Mouse (Mus musculus) layer of hippocampus, postnatal 14 days (tissue): ENCODE data around the gene Fgf2. TPM values are rescaled to one million over a fixed set of nuclear protein-coding genes. Genes with fewer than 3 reads are reported as not detected.

ENCODE experiments used
- DNase-seq, 2 experiments: peaks; one replicate each; pipeline ENCODE4 v3.0.0; 2021 to 2022; ENCODE audit warnings: low spot score in 2 of 2, mixed read lengths in 1 of 2
- total RNA-seq, 2 experiments: library from RNA; stranded (reverse); gene quantifications; 2 replicates each; pipeline ENCODE4 v1.2.3; 2021

Fgf2 gene
- total RNA-seq, 2 experiments from 2014 or later: 5.3 to 6.0 TPM

DNA sequence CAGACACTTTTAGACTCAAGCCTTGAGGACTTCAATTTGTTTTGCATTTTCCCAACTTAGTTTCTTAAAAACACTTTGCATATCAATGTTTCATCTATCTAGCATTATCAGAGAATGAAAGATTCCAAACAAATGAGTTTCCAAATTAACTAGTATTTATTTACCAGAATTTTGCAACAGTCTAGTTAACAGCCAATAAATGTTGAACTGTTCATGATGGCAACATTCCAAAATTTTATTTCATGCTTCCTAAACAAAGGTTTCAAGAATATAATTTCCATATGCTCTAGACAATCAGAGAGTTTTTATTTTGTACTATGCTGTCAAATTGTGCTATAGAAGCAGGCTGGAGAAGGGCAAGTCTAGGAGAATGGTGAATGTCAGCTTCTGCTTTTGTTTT lies 59.5 kb downstream of the Fgf2 start:
- DNase-seq: no peak

DNA sequence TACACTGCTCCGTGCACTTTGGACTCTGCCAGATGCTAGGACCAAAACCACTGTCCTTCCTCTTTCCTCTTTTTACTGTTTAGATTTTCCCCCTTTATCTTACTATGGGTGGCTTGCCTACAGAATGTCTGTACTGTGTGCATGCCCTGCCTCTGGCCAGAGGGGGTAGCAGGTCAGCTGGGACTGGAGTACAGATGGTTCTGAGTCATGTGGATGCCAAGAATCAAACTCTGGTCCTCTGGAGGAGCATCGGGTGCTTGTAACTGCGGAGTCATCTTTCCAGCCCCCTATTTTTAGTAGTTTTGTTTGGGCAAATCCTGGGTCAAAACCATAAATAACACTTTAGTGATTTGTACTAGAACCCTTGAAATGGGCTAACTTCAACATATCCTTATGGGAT lies 65.3 kb downstream of the Fgf2 start:
- DNase-seq: no peak

DNA sequence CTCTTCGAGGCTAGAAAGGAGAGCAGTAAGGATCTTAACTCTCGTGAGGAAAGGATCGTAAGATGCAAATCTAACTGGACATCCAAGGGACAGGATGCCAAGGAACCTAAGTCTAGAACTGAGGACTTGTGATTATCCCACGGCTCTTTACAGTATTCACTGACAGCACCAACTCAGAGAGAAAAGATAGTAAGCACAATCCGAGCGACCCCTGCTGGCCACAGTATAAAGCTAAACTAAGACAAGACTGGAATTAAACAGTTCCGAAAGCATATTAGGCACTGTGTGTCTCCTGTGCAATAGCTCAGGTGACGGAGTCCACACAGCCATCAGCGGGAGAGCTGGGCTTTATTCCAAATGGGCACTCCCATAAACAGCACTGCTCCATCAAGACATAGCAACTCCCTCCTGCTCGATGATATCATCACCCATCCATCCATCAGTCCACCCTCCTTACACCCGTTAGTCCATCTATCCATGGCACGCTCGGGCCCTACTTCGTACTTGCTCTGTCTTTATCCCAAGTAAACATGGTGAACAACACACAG lies 66.3 kb downstream of the Fgf2 start:
- DNase-seq: peak; percentile 75 to 90

DNA sequence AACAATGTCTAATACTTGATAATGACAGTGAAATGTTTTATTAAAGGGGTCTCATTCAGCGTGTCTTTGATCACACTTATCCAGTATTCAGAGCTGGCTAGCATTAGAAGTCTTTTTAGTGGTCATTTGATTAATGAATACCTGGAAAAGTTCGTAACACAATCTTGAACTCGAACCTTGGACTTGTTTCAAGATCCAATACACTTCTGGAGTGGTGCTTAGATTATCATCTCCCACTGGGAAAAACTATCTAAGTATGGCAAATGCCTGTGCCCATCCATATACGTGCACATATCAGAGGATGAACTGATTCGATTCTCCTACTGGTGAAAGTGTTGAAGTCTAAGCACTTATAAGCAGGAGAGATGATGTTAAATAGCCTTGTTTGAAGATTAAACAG lies 70.2 kb downstream of the Fgf2 start:
- no peak for DNase-seq

DNA sequence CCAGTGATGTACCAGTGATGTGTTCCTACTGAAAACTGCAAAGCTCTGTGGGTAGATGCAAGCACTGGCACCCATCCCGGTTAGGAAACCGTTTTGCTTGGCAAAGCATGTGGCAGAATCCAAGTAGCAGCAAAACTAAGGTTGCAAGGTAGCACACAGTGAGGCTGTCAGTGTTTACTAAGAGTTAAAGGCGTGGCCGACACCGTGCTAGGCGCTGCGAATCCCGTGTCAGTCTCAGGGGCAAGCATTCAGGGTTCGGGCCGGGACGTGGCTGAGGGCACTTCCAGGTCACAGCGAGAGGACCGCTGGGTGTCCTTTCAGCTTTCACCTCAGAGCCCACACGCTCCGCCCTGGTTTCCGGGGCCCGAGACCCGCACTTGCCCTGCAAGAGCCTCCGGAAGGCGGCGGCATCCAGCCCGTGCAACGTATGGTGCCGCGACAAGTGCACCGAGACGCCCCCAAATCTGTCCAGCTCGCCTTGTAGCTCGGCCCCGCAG lies 70.9 kb downstream of the Fgf2 start:
- peak in 1 of 2 experiments; percentile 79 for DNase-seq

DNA sequence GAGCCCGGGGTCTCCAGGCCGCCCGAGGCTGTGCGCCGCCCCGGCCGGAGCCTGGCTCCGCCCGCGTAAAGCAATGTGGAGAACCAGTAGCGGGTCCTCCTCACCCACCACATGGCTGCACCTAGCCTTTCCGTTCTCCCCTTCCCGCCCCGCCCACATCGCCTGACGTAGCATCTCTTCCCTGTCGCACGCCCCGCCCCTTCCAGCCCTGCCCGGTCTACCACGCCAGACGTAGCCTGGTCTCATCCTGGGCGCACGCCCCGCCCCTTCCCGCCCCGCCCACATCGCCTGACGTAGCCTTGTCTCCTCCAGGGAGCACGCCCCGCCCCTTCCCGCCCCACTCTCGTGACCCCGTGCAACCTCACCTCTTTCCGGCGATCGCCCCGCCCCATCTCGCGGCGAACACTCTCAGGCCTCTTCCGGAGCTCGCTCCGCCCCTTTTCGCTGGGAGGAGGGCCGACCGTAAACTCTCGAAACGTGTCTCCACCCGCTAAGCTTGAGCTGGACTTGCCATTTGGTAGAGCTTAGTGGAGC lies 71.4 kb downstream of the Fgf2 start, which contains the start of gene Spata5:
TSS of gene Spata5 (plus strand) at position 439 of the 534 bp plus-strand sequence.
- peak; percentile 94 to 98 for DNase-seq

DNA sequence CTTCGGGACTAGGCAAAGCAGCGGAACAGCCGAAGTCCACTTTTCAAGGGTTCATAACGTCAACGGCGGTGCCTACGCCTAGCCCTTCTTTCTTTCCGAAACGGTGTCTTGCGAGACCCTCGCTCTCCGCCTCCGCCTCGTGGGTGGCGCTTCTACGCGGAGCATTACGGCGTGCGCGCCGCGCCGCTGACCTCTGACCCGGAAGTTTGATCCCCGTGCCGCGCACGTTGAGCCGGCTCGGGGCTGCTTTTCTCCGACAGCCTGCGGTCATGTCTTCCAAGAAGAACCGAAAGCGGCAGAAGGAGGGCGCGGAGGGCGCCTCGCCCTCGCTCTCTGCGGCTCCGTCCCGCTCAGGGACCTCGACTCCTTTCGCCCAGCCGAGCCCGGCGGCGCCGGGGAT lies 71.9 kb downstream of the Fgf2 start, which contains the start of gene Nudt6:
TSS of gene Nudt6 (minus strand) at position 140 of the 400 bp plus-strand sequence.
- DNase-seq: peak; percentile 94

DNA sequence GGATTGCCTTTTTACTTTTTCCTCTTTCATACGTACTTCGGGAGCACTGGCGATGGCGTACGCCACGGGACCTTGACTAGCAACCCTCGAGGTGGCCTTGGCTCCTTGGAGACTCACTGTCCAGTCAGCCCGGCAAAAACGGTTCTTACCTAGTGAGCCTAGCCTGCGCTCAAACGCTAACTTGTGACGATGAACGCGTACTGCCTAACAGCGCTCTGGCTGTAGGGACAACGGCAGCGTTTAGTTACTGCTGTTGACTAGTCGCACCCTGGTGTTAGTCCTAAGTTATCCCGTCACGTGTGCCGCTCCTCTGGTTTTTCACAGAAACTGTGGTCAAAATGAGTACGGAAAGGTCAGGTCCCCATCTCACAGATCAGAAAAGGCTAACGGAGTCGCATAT lies 72.5 kb downstream of the Fgf2 start:
- peak; percentile 22 to 41 for DNase-seq

DNA sequence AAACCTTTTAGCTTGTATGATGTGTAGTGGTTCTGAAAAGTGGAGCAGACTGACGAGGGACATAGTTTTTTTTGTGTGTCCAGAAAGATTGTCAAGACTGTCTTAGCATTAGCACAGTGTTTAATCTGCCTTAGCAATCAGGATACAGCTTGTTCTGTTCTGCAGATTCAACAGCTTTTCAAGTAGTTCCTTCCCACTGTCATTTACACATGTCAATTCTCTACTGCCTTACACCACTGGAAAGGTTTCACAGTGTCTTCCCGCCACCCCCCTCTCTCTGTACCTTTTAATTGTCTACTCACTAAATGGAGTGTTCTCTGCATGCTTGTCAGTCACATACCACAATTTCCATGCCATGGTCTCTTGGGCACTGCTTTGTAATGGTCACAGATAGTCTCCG lies 73.0 kb downstream of the Fgf2 start:
- no peak for DNase-seq

DNA sequence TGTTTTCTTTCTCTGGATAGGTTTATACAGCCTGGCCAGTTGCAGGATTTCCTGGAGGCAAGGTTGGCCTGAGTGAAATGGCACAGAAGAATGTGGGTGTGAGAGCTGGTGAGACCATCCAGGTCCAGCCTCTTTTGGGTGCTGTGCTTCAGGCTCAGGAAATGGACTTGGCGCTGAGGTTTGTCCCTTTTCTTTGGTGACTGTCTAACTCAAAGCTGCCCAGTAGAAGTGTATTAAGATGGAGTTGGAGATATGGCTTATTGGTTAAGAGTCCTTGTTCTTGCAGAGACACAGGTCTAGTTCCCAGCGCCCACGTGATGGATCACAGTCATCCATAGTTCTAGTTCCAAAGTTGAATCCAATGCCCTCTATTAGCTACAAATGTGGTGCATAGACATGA lies 77.9 kb downstream of the Fgf2 start:
- DNase-seq: no peak

DNA sequence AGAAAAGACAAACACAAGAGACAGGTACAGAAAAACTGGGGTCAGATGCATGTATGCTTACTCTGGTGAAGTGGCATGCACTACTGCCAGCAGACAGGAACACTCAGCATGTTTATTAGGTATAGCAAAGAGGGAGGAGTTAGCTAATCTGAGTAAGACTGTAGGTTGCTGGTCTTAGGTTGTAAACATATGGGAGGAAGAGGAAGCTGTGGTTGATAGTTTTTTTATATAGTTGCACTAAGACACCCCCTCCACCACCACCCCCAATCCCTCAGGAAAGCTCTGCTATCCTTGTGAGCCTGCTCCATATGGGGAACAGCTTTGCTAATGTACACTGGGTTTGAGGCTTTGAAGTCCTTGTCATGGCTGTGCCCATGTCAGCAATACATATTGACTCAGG lies 82.2 kb downstream of the Fgf2 start:
- no peak for DNase-seq

DNA sequence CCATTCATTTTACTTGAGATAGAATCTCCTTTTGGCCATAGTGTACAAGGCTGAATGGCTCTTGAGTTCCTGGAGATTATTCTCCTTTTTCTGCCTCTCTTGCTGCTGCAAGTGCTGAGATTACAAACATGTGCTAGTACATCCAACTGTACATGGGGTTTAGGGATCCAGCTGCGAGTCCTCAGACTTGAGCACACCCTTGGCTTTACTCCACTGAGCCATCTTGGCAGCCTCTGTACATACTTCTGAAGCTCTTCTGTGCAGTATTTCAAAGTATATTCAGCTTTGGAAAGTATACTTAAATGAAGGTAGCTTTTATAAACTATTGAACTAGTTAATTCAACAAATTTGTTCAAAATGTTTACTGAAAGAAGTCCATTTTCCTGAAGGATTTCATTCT lies 91.6 kb downstream of the Fgf2 start:
- DNase-seq: no peak

DNA sequence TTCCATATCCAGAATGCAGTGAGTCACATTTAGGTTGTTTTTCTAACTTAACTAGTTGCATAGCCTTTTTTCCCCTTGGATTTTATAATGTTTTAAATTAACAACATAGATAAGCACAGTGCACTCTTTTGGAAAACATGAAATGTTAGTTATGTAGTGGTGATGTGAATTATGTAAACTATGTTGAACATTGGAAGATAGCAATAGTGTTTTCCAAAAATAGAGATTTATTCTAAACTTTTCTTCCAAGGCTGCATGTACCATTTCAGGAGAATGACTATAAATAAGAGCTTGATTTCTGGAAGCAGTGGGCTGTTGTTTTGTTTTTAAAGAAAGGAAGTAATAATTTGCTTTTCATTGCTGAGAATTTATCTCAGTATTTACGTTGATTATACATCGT lies 95.3 kb downstream of the Fgf2 start:
- no peak for DNase-seq

DNA sequence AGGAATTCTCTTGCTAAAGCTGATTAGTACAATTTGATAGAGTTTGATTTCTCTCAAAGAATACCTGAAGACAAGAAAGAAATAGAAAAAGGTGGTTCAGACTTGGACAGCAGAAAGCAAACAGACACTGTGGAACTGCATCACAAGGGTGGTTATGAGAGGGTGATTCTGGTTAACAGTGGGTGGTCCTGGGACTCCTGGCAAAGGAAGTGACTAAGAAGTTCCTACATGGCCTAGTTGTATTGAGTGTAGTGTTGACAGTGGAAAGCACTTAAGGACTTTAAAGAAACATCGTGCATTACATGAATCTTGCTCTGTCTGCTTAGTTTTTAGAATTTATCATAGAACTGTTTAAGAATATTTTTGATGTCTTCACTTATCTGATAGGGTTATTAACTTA lies 107.8 kb downstream of the Fgf2 start:
- no peak for DNase-seq

Other genes with a start within 250 kb of the Fgf2 start
- gene Il2, start 222.4 kb upstream of the Fgf2 start, total RNA-seq: not detected
- gene Il21, start 115.7 kb upstream of the Fgf2 start, total RNA-seq: under 1 TPM in 1 of 2 experiments, not detected in 1; 0.09 TPM
- gene Bbs12, start 35.8 kb upstream of the Fgf2 start, total RNA-seq: 1 to 10 TPM; 4.6 to 5.3 TPM
- 1 to 10 TPM; 9.1 to 9.3 TPM for gene Cetn4, start 35.6 kb upstream of the Fgf2 start, total RNA-seq
- gene Spata5, start 71.5 kb downstream of the Fgf2 start, total RNA-seq: 10 to 100 TPM; 21.0 to 21.4 TPM
- 1 to 10 TPM; 6.1 to 6.8 TPM for gene Nudt6, start 71.9 kb downstream of the Fgf2 start, total RNA-seq